Mouse (Mus musculus): ENCODE data around the gene Slc1a7. TPM values are rescaled to one million over a fixed set of nuclear protein-coding genes. Genes with fewer than 3 reads are reported as not detected.

Gene Slc1a7
- polyA plus RNA-seq, 1 experiment, result 0.05 TPM

DNA sequence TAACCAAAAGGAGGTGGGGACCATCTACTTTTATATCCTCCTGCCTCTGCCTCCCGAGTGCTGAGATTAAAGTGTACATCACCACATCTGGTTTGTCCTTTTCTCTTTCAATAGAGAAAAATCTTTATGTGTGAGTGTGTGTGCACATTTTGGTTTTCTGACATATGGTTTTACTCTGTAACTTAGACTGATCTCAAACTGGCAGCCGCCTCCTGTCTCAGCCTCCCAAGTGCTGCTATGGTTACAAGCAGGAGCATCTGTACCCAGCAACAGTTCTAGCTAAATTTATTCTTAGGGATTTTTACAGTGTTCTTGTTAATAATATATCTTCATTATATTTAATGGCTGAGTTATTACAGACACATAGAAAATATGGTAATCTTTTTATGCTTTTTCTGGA is 89.1 kb downstream of the Slc1a7 start:
- Histone ChIP-seq H3K27me3 (ENCODE audit: control insufficient read depth, insufficient read depth, low read length) (no peaks in the 10 kb centered on the region), H3K27ac (ENCODE audit: insufficient read depth, low read length) (no peak overlapping the region), H3K4me1 (ENCODE audit: control insufficient read depth, insufficient read depth, insufficient read length) (no peaks in the 10 kb centered on the region), H3K36me3 (ENCODE audit: control insufficient read depth, insufficient read depth, low read length) (peaks cover 22% of the 10 kb centered on the region), H3K4me3 (ENCODE audit: extremely low read depth, insufficient read depth, insufficient read length) (no peak overlapping the region)
- no peak for DNase-seq (ENCODE audit: low read depth in 1 of 2, low spot score in 2 of 2)
- TF ChIP-seq POLR2A (IDR thresholded peaks at IDR 0.05; ENCODE audit: low read depth, low read length) (no peak), CTCF (IDR thresholded peaks at IDR 0.05; ENCODE audit: extremely low read depth, insufficient read depth, insufficient read length, insufficient replicate concordance) (no peak)
- WGBS, result 94% methylated on average over 2 of the region's 2 CpGs

- H3K36me3 ChIP-seq (ENCODE audit: control insufficient read depth, insufficient read depth, low read length), result peaks cover 23% of the 10 kb centered on the region
- 65% methylated on average over 10 of the region's 10 CpGs for WGBS
- H3K4me1 ChIP-seq (ENCODE audit: control insufficient read depth, insufficient read depth, insufficient read length), result no peaks in the 10 kb centered on the region
- TF ChIP-seq CTCF (IDR thresholded peaks at IDR 0.05; ENCODE audit: extremely low read depth, insufficient read depth, insufficient read length, insufficient replicate concordance) (no peak), POLR2A (IDR thresholded peaks at IDR 0.05; ENCODE audit: low read depth, low read length) (no peak)
- no peak overlapping the region for H3K4me3 ChIP-seq (ENCODE audit: extremely low read depth, insufficient read depth, insufficient read length)
- no peak for DNase-seq (ENCODE audit: low read depth in 1 of 2, low spot score in 2 of 2)
- H3K27me3 ChIP-seq (ENCODE audit: control insufficient read depth, insufficient read depth, low read length), result no peaks in the 10 kb centered on the region
- no peak overlapping the region for H3K27ac ChIP-seq (ENCODE audit: insufficient read depth, low read length)
Measured at GRCm38 (mm10) chr4:108058166-108058565, 90.0 kb downstream of the Slc1a7 start.

- no peak for TF ChIP-seq CTCF (IDR thresholded peaks at IDR 0.05; ENCODE audit: extremely low read depth, insufficient read depth, insufficient read length, insufficient replicate concordance)
- TF ChIP-seq POLR2A (IDR thresholded peaks at IDR 0.05; ENCODE audit: low read depth, low read length), result no peak
- Histone ChIP-seq H3K4me3 (ENCODE audit: extremely low read depth, insufficient read depth, insufficient read length) (no peak overlapping the region), H3K27me3 (ENCODE audit: control insufficient read depth, insufficient read depth, low read length) (no peaks in the 10 kb centered on the region), H3K27ac (ENCODE audit: insufficient read depth, low read length) (no peak overlapping the region), H3K4me1 (ENCODE audit: control insufficient read depth, insufficient read depth, insufficient read length) (no peaks in the 10 kb centered on the region), H3K36me3 (ENCODE audit: control insufficient read depth, insufficient read depth, low read length) (peaks cover 21% of the 10 kb centered on the region)
- 81% methylated on average over 19 of the region's 19 CpGs for WGBS
- no peak for DNase-seq (ENCODE audit: low read depth in 1 of 2, low spot score in 2 of 2)
Measured at GRCm38 (mm10) chr4:108059601-108060379, 91.7 kb downstream of the Slc1a7 start.

GRCm38 (mm10) chr4:108060774-108061173 is 92.6 kb downstream of the Slc1a7 start:
- peaks cover 18% of the 10 kb centered on the region for H3K36me3 ChIP-seq (ENCODE audit: control insufficient read depth, insufficient read depth, low read length)
- no peak for DNase-seq (ENCODE audit: low read depth in 1 of 2, low spot score in 2 of 2)
- no peak overlapping the region for H3K27ac ChIP-seq (ENCODE audit: insufficient read depth, low read length)
- TF ChIP-seq CTCF (IDR thresholded peaks at IDR 0.05; ENCODE audit: extremely low read depth, insufficient read depth, insufficient read length, insufficient replicate concordance) (no peak), POLR2A (IDR thresholded peaks at IDR 0.05; ENCODE audit: low read depth, low read length) (no peak)
- H3K4me1 ChIP-seq (ENCODE audit: control insufficient read depth, insufficient read depth, insufficient read length), result no peaks in the 10 kb centered on the region
- H3K27me3 ChIP-seq (ENCODE audit: control insufficient read depth, insufficient read depth, low read length), result no peaks in the 10 kb centered on the region
- no peak overlapping the region for H3K4me3 ChIP-seq (ENCODE audit: extremely low read depth, insufficient read depth, insufficient read length)
- whole genome bisulfite sequencing, result 95% methylated on average over 4 of the region's 4 CpGs

- no peak for TF ChIP-seq CTCF (IDR thresholded peaks at IDR 0.05; ENCODE audit: extremely low read depth, insufficient read depth, insufficient read length, insufficient replicate concordance)
- no peak for TF ChIP-seq POLR2A (IDR thresholded peaks at IDR 0.05; ENCODE audit: low read depth, low read length)
- no peaks in the 10 kb centered on the region for H3K4me1 ChIP-seq (ENCODE audit: control insufficient read depth, insufficient read depth, insufficient read length)
- 92% methylated on average over 5 of the region's 5 CpGs for WGBS
- H3K27me3 ChIP-seq (ENCODE audit: control insufficient read depth, insufficient read depth, low read length), result no peaks in the 10 kb centered on the region
- DNase-seq (ENCODE audit: low read depth in 1 of 2, low spot score in 2 of 2), result no peak
- no peak overlapping the region for H3K4me3 ChIP-seq (ENCODE audit: extremely low read depth, insufficient read depth, insufficient read length)
- H3K36me3 ChIP-seq (ENCODE audit: control insufficient read depth, insufficient read depth, low read length), result peaks cover 20% of the 10 kb centered on the region
- H3K27ac ChIP-seq (ENCODE audit: insufficient read depth, low read length), result no peak overlapping the region
Measured at GRCm38 (mm10) chr4:108062524-108062923, 94.4 kb downstream of the Slc1a7 start.

Other genes with a start within 250 kb of the Slc1a7 start
- 7.4 and 14.5 TPM in 2 replicates for gene Lrp8, start 166.1 kb upstream of the Slc1a7 start, polyA plus RNA-seq (2012; rRNA removed)
- 14.7 and 29.4 TPM in 2 replicates for gene Magoh, start 88.6 kb upstream of the Slc1a7 start, polyA plus RNA-seq (2012; rRNA removed)
- 15.0 and 16.5 TPM in 2 replicates for gene 0610037L13Rik, start 78.5 kb upstream of the Slc1a7 start, polyA plus RNA-seq (2012; rRNA removed)
- 21.9 and 55.4 TPM in 2 replicates for gene Cpt2, start 44.7 kb upstream of the Slc1a7 start, polyA plus RNA-seq (2012; rRNA removed)
- gene Podn, start 128.1 kb downstream of the Slc1a7 start, polyA plus RNA-seq (2012; rRNA removed), result 8.0 and 8.7 TPM in 2 replicates
- 38.6 and 54.0 TPM in 2 replicates for gene Scp2, start 176.7 kb downstream of the Slc1a7 start, polyA plus RNA-seq (2012; rRNA removed)
- 3.4 and 4.9 TPM in 2 replicates for gene Echdc2, start 197.1 kb downstream of the Slc1a7 start, polyA plus RNA-seq (2012; rRNA removed)
- gene Zyg11a, start 249.7 kb downstream of the Slc1a7 start, polyA plus RNA-seq (2012; rRNA removed), result 0.04 TPM in 1 of 2 replicates, not detected in the other

All from spleen, adult 2 months (tissue).